Mouse (Mus musculus) kidney, embryonic 14.5 days (tissue): Measurements from ENCODE around the gene Plpp3. TPM values are rescaled to one million over a fixed set of nuclear protein-coding genes. Genes with fewer than 3 reads are reported as not detected.

Experiments
- ATAC-seq: fragments of 200-750 bp; cut with Nextera tagmentation; 2 replicates; pipeline ENCODE4 v1.8.0; 2017; ENCODE audit warnings: moderate number of reproducible peaks, mild to moderate bottlenecking, moderate TSS enrichment, moderate library complexity; ENCODE audit not compliant: low FRiP score, low TSS enrichment
- H3K27ac ChIP-seq: fragments of 300-500 bp; sonication (generic); 2 replicates; pipeline ENCODE4 v1.5.1; 2014; ENCODE audit warnings: low read depth, mild to moderate bottlenecking, low read length, moderate library complexity, mixed read lengths
- H3K27me3 ChIP-seq: fragments of 300-500 bp; sonication (generic); 2 replicates; pipeline ENCODE4 v1.6.1; 2014; ENCODE audit warnings: mild to moderate bottlenecking, low read length; ENCODE audit not compliant: control insufficient read depth, insufficient read depth
- H3K36me3 ChIP-seq: fragments of 300-500 bp; sonication (generic); 2 replicates; pipeline ENCODE4 v1.6.1; 2014; ENCODE audit warnings: low read length, mixed read lengths; ENCODE audit not compliant: control insufficient read depth, insufficient read depth
- H3K4me1 ChIP-seq: fragments of 300-500 bp; sonication (generic); 2 replicates; pipeline ENCODE4 v1.6.1; 2014; ENCODE audit warnings: low read length, mixed read lengths; ENCODE audit not compliant: control insufficient read depth, insufficient read depth
- H3K4me2 ChIP-seq: fragments of 300-500 bp; sonication (generic); replicated peaks from 2 replicates; pipeline ENCODE4 v1.6.1; 2014; ENCODE audit warnings: low read depth, mild to moderate bottlenecking, low read length
- H3K4me3 ChIP-seq: fragments of 300-500 bp; sonication (generic); 2 replicates; pipeline ENCODE4 v1.5.1; 2014; ENCODE audit warnings: mild to moderate bottlenecking, low read length
- H3K9ac ChIP-seq: fragments of 300-500 bp; sonication (generic); 2 replicates; pipeline ENCODE4 v1.6.1; 2014; ENCODE audit warnings: low read depth, mild to moderate bottlenecking, low read length, moderate library complexity
- H3K9me3 ChIP-seq: fragments of 300-500 bp; sonication (generic); 2 replicates; pipeline ENCODE4 v1.6.1; 2016; ENCODE audit warnings: low read length; ENCODE audit not compliant: control insufficient read depth
- WGBS: fragments of 180-500 bp; shearing (Covaris S2); extraction: QIAGEN DNeasy Blood & Tissue Kit; methylation state at CpG from one replicate; pipeline ENCODE4 v1.1.7; 2014; 5-methylcytosine and 5-hydroxymethylcytosine counted together
- polyA plus RNA-seq: library from polyadenylated mRNA; unstranded; fragments of >200 nt; fragmentation: Nextera tagmentation; extraction: Ambion mirVana; gene quantifications from 2 replicates; pipeline ENCODE4 v1.2.1, GENCODE M21; 2014

Plpp3 gene
- polyA plus RNA-seq, 1 experiment from 2014 or later = 53.0 TPM

DNA sequence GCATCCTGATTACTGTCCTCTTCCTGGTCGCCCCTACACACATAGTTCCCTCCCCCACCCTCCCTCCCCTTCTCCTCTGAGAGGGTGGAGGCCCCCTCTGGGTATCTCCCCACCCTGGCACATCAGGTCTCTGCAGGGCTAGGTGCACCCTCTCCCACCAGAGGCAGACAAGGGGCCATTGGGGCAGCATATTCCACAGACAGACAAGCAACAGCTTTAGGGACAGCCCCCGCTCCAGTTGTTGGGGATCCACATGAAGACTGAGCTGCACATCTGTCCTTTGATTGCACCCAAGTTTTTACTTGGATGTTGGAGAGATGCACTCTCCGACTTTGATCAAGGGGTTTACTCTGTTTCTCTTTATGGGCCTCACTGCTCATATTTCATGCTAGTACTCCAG, 43.7 kb upstream of the Plpp3 start:
- no peak overlapping the region for H3K9ac ChIP-seq
- no peak overlapping the region for H3K27ac ChIP-seq
- H3K4me2 ChIP-seq = no peak overlapping the region
- 83% methylated on average over 3 of the region's 3 CpGs for WGBS
- H3K27me3 ChIP-seq = peaks cover 11% of the 10 kb centered on the region
- H3K9me3 ChIP-seq = no peaks in the 10 kb centered on the region
- no peak for ATAC-seq
- peaks cover 5% of the 10 kb centered on the region; the same call in 1 of the 2 replicates for H3K4me1 ChIP-seq
- no peaks in the 10 kb centered on the region for H3K36me3 ChIP-seq
- H3K4me3 ChIP-seq = no peak overlapping the region

DNA sequence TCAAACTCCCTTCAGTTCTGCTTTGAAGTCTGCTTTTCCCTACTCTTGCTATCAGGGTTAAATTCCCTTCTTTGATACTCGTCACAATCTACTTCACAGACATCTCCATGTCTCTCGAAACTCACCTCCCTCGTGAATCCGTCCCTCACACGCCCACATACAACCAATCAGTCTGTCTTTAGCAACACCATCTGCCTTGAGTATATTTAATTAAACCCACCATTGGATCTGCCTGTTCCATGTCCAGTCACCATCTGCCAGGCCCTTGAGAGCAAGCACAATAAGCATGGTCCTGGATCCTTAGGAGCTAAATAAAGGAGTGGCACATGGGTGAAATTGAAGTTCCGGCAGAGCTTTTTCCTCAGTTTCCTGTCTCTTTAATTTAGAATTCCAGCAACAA, 36.1 kb upstream of the Plpp3 start:
- Histone ChIP-seq H3K9me3 (no peaks in the 10 kb centered on the region), H3K4me1 (no peaks in the 10 kb centered on the region), H3K27ac (no peak overlapping the region), H3K27me3 (no peaks in the 10 kb centered on the region), H3K4me2 (no peak overlapping the region), H3K36me3 (no peaks in the 10 kb centered on the region), H3K9ac (no peak overlapping the region), H3K4me3 (no peak overlapping the region)
- no peak for ATAC-seq
- 76% methylated on average over 6 of the region's 6 CpGs for WGBS

DNA sequence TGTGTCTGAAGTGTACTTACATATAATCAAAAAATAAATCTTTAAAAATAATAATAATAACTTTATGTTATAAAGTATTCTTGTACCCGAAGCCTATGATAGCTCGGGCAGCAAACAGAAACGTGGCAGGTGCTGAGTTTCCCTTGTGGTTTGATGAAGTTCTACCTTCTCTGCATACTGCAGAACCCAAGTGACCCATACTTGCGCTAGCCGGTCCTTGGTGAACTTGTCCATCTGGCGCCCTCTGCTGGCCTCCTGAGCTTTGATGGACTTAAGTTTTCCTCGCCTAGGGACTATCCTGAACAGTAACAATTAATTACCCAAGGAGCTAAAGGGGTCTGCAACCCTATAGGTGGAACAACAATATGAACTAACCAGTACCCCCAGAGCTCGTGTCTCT, 34.7 kb upstream of the Plpp3 start:
- H3K4me3 ChIP-seq = no peak overlapping the region
- H3K4me1 ChIP-seq = no peaks in the 10 kb centered on the region
- H3K9me3 ChIP-seq = no peaks in the 10 kb centered on the region
- H3K36me3 ChIP-seq = no peaks in the 10 kb centered on the region
- no peaks in the 10 kb centered on the region for H3K27me3 ChIP-seq
- H3K27ac ChIP-seq = no peak overlapping the region
- H3K4me2 ChIP-seq = no peak overlapping the region
- WGBS = 49% methylated on average over 8 of the region's 8 CpGs
- H3K9ac ChIP-seq = no peak overlapping the region
- ATAC-seq = no peak

GRCm38 (mm10) chr4:105129212-105129611, 27.9 kb upstream of the Plpp3 start:
- 53% methylated on average over 7 of the region's 7 CpGs for WGBS
- no peak for ATAC-seq
- H3K27me3 ChIP-seq = no peaks in the 10 kb centered on the region
- H3K27ac ChIP-seq = no peak overlapping the region
- no peaks in the 10 kb centered on the region for H3K36me3 ChIP-seq
- H3K9me3 ChIP-seq = no peaks in the 10 kb centered on the region
- H3K4me1 ChIP-seq = no peaks in the 10 kb centered on the region
- no peak overlapping the region for H3K9ac ChIP-seq
- no peak overlapping the region for H3K4me2 ChIP-seq
- H3K4me3 ChIP-seq = no peak overlapping the region

DNA sequence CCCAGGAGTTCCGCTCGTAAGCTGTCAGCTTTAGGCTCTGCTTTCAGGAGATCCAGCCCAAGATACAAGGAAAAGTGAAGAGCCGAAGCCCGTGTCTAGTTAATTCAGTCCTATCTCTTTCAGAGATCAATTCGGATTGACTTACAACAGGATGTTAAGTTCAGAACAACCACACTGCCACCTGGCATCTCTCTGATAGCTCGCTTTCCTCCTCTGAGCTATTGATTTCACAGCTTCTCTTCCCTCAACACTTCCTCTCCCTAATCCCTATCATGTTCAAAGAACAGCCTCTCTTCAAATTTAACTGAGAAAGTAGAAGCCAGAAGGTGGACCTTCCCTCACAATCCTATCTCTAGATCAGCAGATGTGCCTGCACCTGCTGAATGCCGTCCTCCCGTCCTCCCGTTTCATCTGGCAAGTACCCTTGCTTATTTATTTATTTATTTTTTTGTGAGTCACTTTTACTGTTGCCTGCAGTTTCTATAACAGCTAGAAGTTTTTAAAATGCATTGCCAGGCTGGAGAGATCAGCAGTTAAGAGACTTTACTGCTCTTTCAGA, 25.3 kb upstream of the Plpp3 start:
- H3K27ac ChIP-seq = no peak overlapping the region
- 46% methylated on average over 9 of the region's 9 CpGs for WGBS
- H3K4me1 ChIP-seq = no peaks in the 10 kb centered on the region
- H3K4me2 ChIP-seq = no peak overlapping the region
- H3K9me3 ChIP-seq = no peaks in the 10 kb centered on the region
- no peaks in the 10 kb centered on the region for H3K27me3 ChIP-seq
- ATAC-seq = no peak
- H3K36me3 ChIP-seq = no peaks in the 10 kb centered on the region
- H3K4me3 ChIP-seq = no peak overlapping the region
- no peak overlapping the region for H3K9ac ChIP-seq

DNA sequence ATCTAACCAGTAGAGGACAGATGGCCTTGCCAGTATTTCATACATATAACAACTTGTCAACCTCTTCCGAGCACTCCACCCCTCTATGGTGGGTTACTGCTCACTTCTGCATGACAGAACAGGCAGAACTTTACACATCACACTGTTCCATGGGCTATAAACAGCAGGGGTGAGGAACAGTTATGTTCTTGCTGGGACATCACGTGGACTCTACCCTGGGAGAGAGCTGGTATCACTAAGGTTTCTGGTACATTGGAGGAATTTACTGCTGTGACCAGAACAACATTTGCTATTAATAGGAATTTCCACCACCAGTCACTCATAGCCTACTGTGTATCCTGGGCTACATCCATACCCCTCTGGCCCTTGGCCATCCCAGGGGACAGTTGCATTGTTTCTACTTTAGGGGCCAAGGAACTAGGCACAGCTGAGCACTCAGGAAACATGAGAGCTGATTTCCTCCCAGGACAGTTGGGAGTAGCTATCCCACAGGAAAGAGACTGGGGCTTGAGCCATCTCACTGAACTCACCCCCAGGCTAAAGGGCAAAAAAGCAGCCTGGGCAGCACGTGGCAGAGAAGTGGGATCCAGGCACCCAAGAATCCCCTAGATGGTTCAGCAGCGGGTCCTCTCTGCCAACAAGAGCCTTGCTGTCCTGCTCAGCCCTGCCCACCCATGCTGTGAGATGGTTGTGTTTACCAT, 23.6 kb upstream of the Plpp3 start:
- Histone ChIP-seq H3K27ac (no peak overlapping the region), H3K27me3 (no peaks in the 10 kb centered on the region), H3K4me2 (no peak overlapping the region), H3K9me3 (no peaks in the 10 kb centered on the region), H3K4me1 (no peaks in the 10 kb centered on the region), H3K9ac (no peak overlapping the region), H3K36me3 (no peaks in the 10 kb centered on the region), H3K4me3 (no peak overlapping the region)
- ATAC-seq = no peak
- WGBS = 66% methylated on average over 4 of the region's 4 CpGs

DNA sequence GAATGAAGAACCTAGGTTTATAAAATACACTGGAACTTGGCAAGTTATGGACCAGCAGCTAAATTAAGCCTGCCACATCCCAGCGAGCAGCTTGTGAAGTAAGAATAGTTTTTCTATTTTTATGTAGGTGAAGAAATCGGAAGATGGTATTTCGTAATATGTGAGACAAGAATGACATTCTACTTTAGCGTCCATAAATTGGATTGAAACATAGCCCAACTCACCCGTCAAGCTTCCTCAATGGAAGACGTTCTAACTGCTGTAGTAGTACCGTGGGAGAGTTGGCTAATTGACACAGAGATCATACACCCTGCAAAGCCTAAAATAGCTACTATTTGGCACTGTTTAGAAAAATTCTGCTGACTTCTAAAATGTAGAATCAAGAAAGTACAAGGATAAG, 7.7 kb upstream of the Plpp3 start:
- ATAC-seq = no peak
- 80% methylated on average over 7 of the region's 7 CpGs for WGBS
- H3K36me3 ChIP-seq = no peaks in the 10 kb centered on the region
- no peak overlapping the region for H3K4me3 ChIP-seq
- no peak overlapping the region for H3K9ac ChIP-seq
- H3K27ac ChIP-seq = no peak overlapping the region
- no peaks in the 10 kb centered on the region for H3K9me3 ChIP-seq
- no peaks in the 10 kb centered on the region for H3K4me1 ChIP-seq
- no peak overlapping the region for H3K4me2 ChIP-seq
- no peaks in the 10 kb centered on the region for H3K27me3 ChIP-seq

- H3K9ac ChIP-seq = no peak overlapping the region
- peak; percentile 71 for ATAC-seq
- H3K4me1 ChIP-seq = no peaks in the 10 kb centered on the region
- no peaks in the 10 kb centered on the region for H3K27me3 ChIP-seq
- H3K4me3 ChIP-seq = no peak overlapping the region
- no peaks in the 10 kb centered on the region for H3K9me3 ChIP-seq
- no peak overlapping the region for H3K4me2 ChIP-seq
- no peaks in the 10 kb centered on the region for H3K36me3 ChIP-seq
- WGBS = 35% methylated on average over 14 of the region's 14 CpGs
- H3K27ac ChIP-seq = no peak overlapping the region
Measured at GRCm38 (mm10) chr4:105151911-105152690, 5.0 kb upstream of the Plpp3 start.

- no peak for ATAC-seq
- no peaks in the 10 kb centered on the region for H3K4me1 ChIP-seq
- no peaks in the 10 kb centered on the region for H3K27me3 ChIP-seq
- H3K4me3 ChIP-seq = no peak overlapping the region
- no peak overlapping the region for H3K9ac ChIP-seq
- H3K4me2 ChIP-seq = no peak overlapping the region
- H3K9me3 ChIP-seq = no peaks in the 10 kb centered on the region
- no peaks in the 10 kb centered on the region for H3K36me3 ChIP-seq
- no peak overlapping the region for H3K27ac ChIP-seq
- WGBS = 44% methylated on average over 3 of the region's 3 CpGs
Measured at GRCm38 (mm10) chr4:105153227-105153626, 3.9 kb upstream of the Plpp3 start.
